Mouse (Mus musculus) hindbrain, embryonic 14.5 days (tissue): ENCODE data around the gene Vegfc. TPM values are rescaled to one million over a fixed set of nuclear protein-coding genes. Genes with fewer than 3 reads are reported as not detected.

ENCODE experiments used
- ATAC-seq: fragments of 200-750 bp; cut with Nextera tagmentation; 2 replicates; pipeline ENCODE4 v1.8.0; 2017; ENCODE audit warnings: moderate number of reproducible peaks, mild to moderate bottlenecking, moderate TSS enrichment, moderate library complexity; ENCODE audit not compliant: low FRiP score
- DNase-seq: peaks from one replicate; pipeline ENCODE4 v3.0.0-alpha.2; 2015; ENCODE audit warnings: low spot score
- H3K27ac ChIP-seq: fragments of 300-500 bp; sonication (generic); 2 replicates; pipeline ENCODE4 v1.5.1; 2014; ENCODE audit warnings: mild to moderate bottlenecking, moderate library complexity
- H3K27me3 ChIP-seq: fragments of 300-500 bp; sonication (generic); 2 replicates; pipeline ENCODE4 v1.6.1; 2014; ENCODE audit warnings: mild to moderate bottlenecking, low read length, mixed read lengths; ENCODE audit not compliant: control insufficient read depth, insufficient read depth
- H3K36me3 ChIP-seq: fragments of 300-500 bp; sonication (generic); replicated peaks from 2 replicates; pipeline ENCODE4 v1.6.1; 2014; ENCODE audit not compliant: control insufficient read depth, insufficient read depth
- H3K4me1 ChIP-seq: fragments of 300-500 bp; sonication (generic); replicated peaks from 2 replicates; pipeline ENCODE4 v1.6.1; 2014; ENCODE audit warnings: antibody characterized with exemption, low read length, mixed read lengths; ENCODE audit not compliant: control insufficient read depth, insufficient read depth
- H3K4me2 ChIP-seq: fragments of 300-500 bp; sonication (generic); replicated peaks from 2 replicates; pipeline ENCODE4 v1.6.1; 2014; ENCODE audit warnings: mild to moderate bottlenecking, moderate library complexity
- H3K4me3 ChIP-seq: fragments of 300-500 bp; sonication (generic); replicated peaks from 2 replicates; pipeline ENCODE4 v1.5.1; 2014; ENCODE audit warnings: mild to moderate bottlenecking, low read length
- H3K9ac ChIP-seq: fragments of 300-500 bp; sonication (generic); 2 replicates; pipeline ENCODE4 v1.6.1; 2014
- H3K9me3 ChIP-seq: fragments of 300-500 bp; sonication (generic); 2 replicates; pipeline ENCODE4 v1.6.1; 2016; ENCODE audit warnings: low read length; ENCODE audit not compliant: control insufficient read depth
- WGBS: fragments of 180-500 bp; shearing (Covaris S2); extraction: QIAGEN DNeasy Blood & Tissue Kit; methylation state at CpG from one replicate; pipeline ENCODE4 v1.1.7; 2014; 5-methylcytosine and 5-hydroxymethylcytosine counted together
- polyA plus RNA-seq: library from polyadenylated mRNA; unstranded; fragments of >200 nt; fragmentation: Nextera tagmentation; extraction: Ambion mirVana; gene quantifications from 2 replicates; pipeline ENCODE4 v1.2.1, GENCODE M21; 2014

Gene Vegfc
- 5.2 and 6.0 TPM in 2 replicates for polyA plus RNA-seq

DNA sequence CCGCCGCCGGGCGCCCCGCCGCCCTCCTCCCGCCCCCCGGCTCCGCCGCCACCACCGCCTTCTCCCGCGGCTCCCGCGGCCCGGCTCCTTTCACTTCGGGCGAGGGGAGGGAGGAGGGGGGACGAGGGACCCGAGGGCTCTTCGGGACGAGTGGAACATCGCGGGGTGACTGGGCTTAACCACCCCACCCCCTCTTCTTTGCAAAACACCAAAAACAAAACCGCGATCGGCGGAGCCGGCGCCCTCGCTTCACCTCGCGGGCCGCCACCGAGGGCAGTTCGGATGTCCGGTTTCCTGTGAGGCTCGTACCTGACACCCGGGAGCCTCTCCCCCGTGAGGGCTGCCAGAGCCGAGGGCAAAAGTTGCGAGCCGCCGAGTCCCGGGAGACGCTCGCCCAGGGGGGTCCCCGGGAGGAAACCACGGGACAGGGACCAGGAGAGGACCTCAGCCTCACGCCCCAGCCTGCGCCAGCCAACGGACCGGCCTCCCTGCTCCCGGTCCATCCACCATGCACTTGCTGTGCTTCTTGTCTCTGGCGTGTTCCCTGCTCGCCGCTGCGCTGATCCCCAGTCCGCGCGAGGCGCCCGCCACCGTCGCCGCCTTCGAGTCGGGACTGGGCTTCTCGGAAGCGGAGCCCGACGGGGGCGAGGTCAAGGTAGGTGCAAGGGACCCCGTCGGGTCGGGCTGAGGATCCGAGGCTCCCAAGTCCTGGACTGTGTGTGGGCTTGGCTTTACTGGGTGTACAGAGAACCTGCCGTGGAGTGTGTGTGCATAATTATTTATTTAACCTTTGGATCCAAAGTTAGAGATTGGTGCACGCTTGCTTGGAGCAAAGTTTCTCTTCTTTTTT lies at the start of gene Vegfc:
Gene Vegfc (plus strand): TSS at position 336 of the 850 bp plus-strand sequence.
- peak within 1 kb of the TSS; percentile 78 for H3K9ac ChIP-seq
- peak within 1 kb of the TSS; percentile 75 for H3K27ac ChIP-seq
- H3K9me3 ChIP-seq, result no peaks in the 10 kb centered on the region
- peak within 1 kb of the TSS; percentile 60 for H3K4me2 ChIP-seq
- H3K27me3 ChIP-seq, result no peaks in the 10 kb centered on the region
- H3K4me1 ChIP-seq, result no peaks in the 10 kb centered on the region
- H3K4me3 ChIP-seq, result peak within 1 kb of the TSS; percentile 80
- no peaks in the 10 kb centered on the region for H3K36me3 ChIP-seq
- DNase-seq (peak; percentile 41), ATAC-seq (peak; percentile 86)
- WGBS, result under 1% methylated on average over 75 of the region's 79 CpGs

GRCm38 (mm10) chr8:54034584-54034983 lies 42.8 kb upstream of the Vegfc start:
- Histone ChIP-seq H3K27ac (no peak overlapping the region), H3K27me3 (no peaks in the 10 kb centered on the region), H3K4me3 (no peak overlapping the region), H3K36me3 (no peaks in the 10 kb centered on the region), H3K9me3 (no peaks in the 10 kb centered on the region), H3K4me1 (no peaks in the 10 kb centered on the region), H3K9ac (no peak overlapping the region), H3K4me2 (no peak overlapping the region)
- 88% methylated on average over 1 of the region's 1 CpGs for WGBS
- no peak for DNase-seq
- ATAC-seq, result no peak

DNA sequence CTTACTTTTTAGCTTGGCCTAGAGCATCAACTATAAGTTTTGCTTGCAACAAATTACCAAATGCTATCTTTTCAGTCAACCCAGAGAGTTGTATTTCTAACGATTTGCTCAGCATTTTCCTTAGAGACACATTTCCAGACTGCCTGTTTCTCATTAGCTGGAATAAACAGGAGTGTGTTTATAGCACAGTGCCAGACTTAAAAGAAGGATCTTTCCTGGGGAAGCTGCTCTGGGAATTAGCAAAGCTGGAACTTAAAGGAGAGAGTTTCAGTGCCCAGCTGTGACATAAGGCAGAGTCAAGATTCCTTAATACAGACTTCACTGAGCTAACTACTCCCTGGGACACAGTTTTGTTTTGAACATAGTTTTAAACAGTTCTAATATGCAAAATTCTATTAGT lies 34.8 kb upstream of the Vegfc start:
- 36% methylated on average over 1 of the region's 1 CpGs for WGBS
- no peak for ATAC-seq
- H3K36me3 ChIP-seq, result no peaks in the 10 kb centered on the region

GRCm38 (mm10) chr8:54043468-54043867 lies 33.9 kb upstream of the Vegfc start:
- ATAC-seq, result no peak
- Histone ChIP-seq H3K4me2 (no peak overlapping the region), H3K9ac (no peak overlapping the region), H3K27ac (no peak overlapping the region), H3K36me3 (no peaks in the 10 kb centered on the region), H3K9me3 (no peaks in the 10 kb centered on the region), H3K27me3 (no peaks in the 10 kb centered on the region), H3K4me1 (no peaks in the 10 kb centered on the region), H3K4me3 (no peak overlapping the region)
- DNase-seq, result no peak
- WGBS, result 90% methylated on average over 1 of the region's 1 CpGs

More for the DNA sequence above, 34.8 kb upstream of the Vegfc start:
- DNase-seq, result no peak
- no peak overlapping the region for H3K4me3 ChIP-seq
- no peak overlapping the region for H3K9ac ChIP-seq
- H3K4me2 ChIP-seq, result no peak overlapping the region
- no peaks in the 10 kb centered on the region for H3K9me3 ChIP-seq
- no peak overlapping the region for H3K27ac ChIP-seq
- H3K4me1 ChIP-seq, result no peaks in the 10 kb centered on the region
- H3K27me3 ChIP-seq, result no peaks in the 10 kb centered on the region

DNA sequence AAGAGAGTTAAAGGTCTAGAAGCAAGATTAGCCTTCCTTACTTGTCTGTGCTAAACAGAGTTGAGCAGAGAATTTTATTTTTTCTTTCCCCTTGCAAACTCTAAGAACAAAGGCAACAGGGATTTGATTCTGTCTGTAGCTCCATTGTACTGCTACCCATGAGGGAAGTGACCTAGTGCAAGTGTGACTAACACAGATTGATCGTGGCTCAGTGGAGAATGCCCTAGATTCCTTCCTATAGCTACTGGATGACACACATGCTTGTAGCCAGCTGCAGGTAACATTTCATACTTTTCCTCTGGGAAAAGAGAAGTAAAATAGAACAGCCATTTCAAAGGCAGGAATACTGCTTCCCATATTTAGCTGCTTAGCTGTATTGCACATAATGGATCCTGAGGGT lies 24.2 kb upstream of the Vegfc start:
- Histone ChIP-seq H3K36me3 (no peaks in the 10 kb centered on the region), H3K9me3 (no peaks in the 10 kb centered on the region), H3K27me3 (no peaks in the 10 kb centered on the region), H3K4me1 (peaks cover 5% of the 10 kb centered on the region), H3K27ac (no peak overlapping the region), H3K4me2 (no peak overlapping the region), H3K4me3 (no peak overlapping the region), H3K9ac (no peak overlapping the region)
- 7% methylated on average over 1 of the region's 1 CpGs for WGBS
- no peak for DNase-seq
- no peak for ATAC-seq

DNA sequence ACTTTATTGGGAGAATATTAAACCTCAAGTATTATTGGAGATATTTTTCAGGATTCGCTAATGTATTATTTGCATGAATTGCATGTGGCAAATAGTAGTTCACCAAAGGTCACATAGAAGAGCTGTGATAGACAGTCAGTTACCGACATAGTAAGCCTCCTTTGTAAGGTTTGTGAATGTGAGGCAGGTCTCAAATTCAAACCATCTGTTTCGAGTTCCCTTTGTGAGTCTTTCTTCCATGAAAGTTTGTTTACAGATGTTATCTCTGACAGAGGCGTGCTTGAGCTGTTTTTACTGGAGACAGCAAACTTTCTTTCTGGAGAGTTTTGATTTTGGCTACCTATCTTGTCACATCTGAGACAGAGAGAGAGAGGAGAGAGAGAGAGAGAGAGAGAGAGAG lies 11.9 kb upstream of the Vegfc start:
- Histone ChIP-seq H3K36me3 (no peaks in the 10 kb centered on the region), H3K4me1 (no peaks in the 10 kb centered on the region), H3K4me3 (no peak overlapping the region), H3K9ac (no peak overlapping the region), H3K4me2 (no peak overlapping the region), H3K9me3 (no peaks in the 10 kb centered on the region), H3K27ac (no peak overlapping the region), H3K27me3 (no peaks in the 10 kb centered on the region)
- 63% methylated on average over 4 of the region's 4 CpGs for WGBS
- DNase-seq (no peak), ATAC-seq (no peak)

DNA sequence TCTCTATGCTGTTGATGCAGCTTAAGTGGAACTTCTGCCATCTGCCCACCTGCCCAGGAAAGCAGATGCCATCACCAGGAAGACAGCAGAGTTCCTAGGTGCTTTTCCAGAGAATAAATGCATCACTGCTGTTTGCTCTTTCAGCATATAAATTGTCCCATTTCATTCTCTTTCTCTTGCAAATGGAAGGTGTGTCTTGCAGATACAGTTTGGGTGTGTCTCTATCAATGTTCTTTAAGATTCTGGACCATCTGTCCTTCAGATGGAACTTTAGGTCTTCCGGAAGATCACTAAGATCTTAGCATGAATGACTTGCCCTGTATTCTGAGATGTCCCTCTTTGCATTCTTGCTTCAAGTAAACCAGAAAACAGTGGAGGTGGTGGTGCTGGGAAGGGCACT lies 1.1 kb upstream of the Vegfc start:
- Histone ChIP-seq H3K27ac (no peak overlapping the region), H3K4me3 (peak overlapping the region; percentile 80)
- WGBS, result 65% methylated on average over 1 of the region's 1 CpGs

DNA sequence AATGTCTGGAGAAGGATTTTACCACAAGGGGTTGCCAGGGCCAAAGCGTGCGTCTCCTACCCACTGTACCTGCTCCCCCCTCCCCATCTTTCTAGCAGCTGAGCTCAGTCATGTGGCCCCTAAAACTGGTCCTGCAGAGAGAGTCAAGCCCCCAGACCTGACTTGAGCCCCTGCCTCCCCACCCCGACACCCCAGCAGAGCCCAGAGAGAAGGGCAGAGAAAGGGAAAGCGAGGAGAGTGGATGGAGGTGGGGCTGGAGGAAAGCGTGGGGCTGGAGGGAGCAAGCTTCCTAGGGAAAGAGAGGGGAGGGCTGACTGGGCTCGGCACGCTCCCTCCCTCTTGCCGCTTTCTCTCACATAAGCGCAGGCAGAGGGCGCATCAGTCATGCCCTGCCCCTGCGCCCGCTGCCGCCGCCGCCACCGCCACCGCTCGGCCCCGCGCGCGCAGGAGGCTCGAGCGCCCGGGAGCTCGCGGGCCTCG lies 575 bp upstream of the Vegfc start:
- Histone ChIP-seq H3K4me1 (no peaks in the 10 kb centered on the region), H3K4me2 (peak overlapping the region; percentile 60), H3K9ac (peak overlapping the region; percentile 78), H3K36me3 (no peaks in the 10 kb centered on the region), H3K27ac (peak overlapping the region; percentile 75), H3K9me3 (no peaks in the 10 kb centered on the region), H3K27me3 (no peaks in the 10 kb centered on the region), H3K4me3 (peak overlapping the region; percentile 80)
- DNase-seq, result peak; percentile 57
- WGBS, result under 1% methylated on average over 6 of the region's 28 CpGs
- peak; percentile 94 for ATAC-seq

More for the DNA sequence above, 1.1 kb upstream of the Vegfc start:
- DNase-seq, result no peak
- H3K4me1 ChIP-seq, result no peaks in the 10 kb centered on the region
- H3K4me2 ChIP-seq, result peak overlapping the region; percentile 60
- no peaks in the 10 kb centered on the region for H3K27me3 ChIP-seq
- H3K9ac ChIP-seq, result no peak overlapping the region
- no peaks in the 10 kb centered on the region for H3K9me3 ChIP-seq
- H3K36me3 ChIP-seq, result no peaks in the 10 kb centered on the region
- ATAC-seq, result no peak

DNA sequence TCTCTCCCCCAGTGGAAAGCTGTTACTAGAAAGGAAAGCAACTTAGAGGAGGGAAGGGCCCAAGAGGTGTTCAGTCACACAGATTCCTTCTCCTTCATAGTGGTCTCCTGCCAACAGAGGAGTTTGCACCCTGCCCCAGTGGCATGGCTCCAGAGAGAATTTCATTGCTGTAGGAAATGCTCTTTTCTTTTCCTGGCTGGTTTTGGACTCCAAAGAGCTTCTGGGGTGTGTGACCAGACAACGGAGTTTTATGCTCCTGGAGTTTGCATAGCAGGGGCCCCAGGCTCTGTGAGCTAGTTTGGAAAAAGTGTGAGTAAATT lies 675 bp downstream of the Vegfc start:
- peak overlapping the region; percentile 78 for H3K9ac ChIP-seq
- DNase-seq (no peak), ATAC-seq (no peak)
- no peaks in the 10 kb centered on the region for H3K36me3 ChIP-seq
- no peaks in the 10 kb centered on the region for H3K27me3 ChIP-seq
- H3K4me1 ChIP-seq, result no peaks in the 10 kb centered on the region
- peak overlapping the region; percentile 80 for H3K4me3 ChIP-seq
- no peak overlapping the region for H3K27ac ChIP-seq
- 5% methylated on average over 1 of the region's 1 CpGs for WGBS
- H3K4me2 ChIP-seq, result peak overlapping the region; percentile 60
- H3K9me3 ChIP-seq, result no peaks in the 10 kb centered on the region
